19 mouse cellular contexts compared by ENCODE assay signal in the genomic region with DNA sequence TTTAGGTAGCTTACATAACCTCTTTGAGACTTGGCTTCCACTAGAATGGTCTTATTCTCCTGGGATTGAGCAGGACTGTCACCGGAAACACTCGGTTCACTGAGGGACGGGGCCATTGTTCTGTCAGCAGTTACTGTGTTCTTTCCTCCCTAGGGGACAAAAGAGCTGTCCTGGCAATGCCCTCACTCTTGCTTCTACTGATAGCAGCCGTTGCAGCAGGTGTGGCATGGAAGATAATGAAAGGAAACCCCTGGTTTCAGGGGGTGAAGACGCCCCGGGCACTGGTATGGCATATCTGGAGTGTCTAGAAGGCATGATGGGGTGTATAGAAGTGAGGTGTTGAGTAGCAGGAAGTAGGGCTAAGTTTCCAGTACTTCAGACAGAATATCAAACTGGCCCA. TPM values are rescaled to one million over a fixed set of nuclear protein-coding genes. Genes with fewer than 3 reads are reported as not detected.
A peak's percentile ranks its signal among the peaks of the same experiment; 100 is the strongest.
DNase-seq lines count a peak whose midpoint lies in the region; ATAC-seq and TF ChIP-seq lines count a peak whose summit lies in the region.
"Had no signal": no experiment of that assay in that cellular context is flagged by ENCODE, and none has a peak within 500 bp of the region (broad histone marks: within the 10 kb centered on the region; RNA-seq: fewer than 3 reads in every experiment).

No protein-coding gene starts in this region.

- H3K9ac ChIP-seq in heart, postnatal 0 days (replicated peaks; ENCODE audit: low read depth, low read length), result no peak overlapping the region
- no peak overlapping the region for H3K9ac ChIP-seq in liver, embryonic 14.5 days (replicated peaks)
- H3K9ac ChIP-seq: intestine, embryonic 15.5 days; stomach, embryonic 15.5 days had no signal

- peak; percentile 37; the same call in 1 of the 2 replicates for ATAC-seq in heart, postnatal 0 days (ENCODE audit: insufficient read depth, low read depth)
- peak; percentile 41; the same call in 1 of the 2 replicates for ATAC-seq in liver, embryonic 14.5 days (ENCODE audit: insufficient read depth)
- ATAC-seq: intestine, embryonic 15.5 days had no signal

- 0 out of 2 replicates have a peak, but pooled peaks cover 3% of the 10 kb centered on the region for H3K36me3 ChIP-seq in heart, postnatal 0 days (replicated peaks; ENCODE audit: control insufficient read depth, insufficient read depth, low read length)
- H3K36me3 ChIP-seq in liver, embryonic 14.5 days (replicated peaks; ENCODE audit: control insufficient read depth, insufficient read depth, low read depth), result no peaks in the 10 kb centered on the region
- H3K36me3 ChIP-seq: forebrain, embryonic 10.5 days; hindbrain, embryonic 10.5 days; intestine, embryonic 15.5 days; stomach, embryonic 15.5 days had no signal

- DNase-seq in heart, postnatal 0 days (ENCODE audit: low spot score), result peak; percentile 40
- DNase-seq in heart, postnatal 4 days, result no peak
- peak; percentile 38 to 44 for DNase-seq in B cell, adult 2 months
- DNase-seq in heart, postnatal 10 days, result peak; percentile 25 to 42
- DNase-seq in liver, embryonic 14.5 days (ENCODE audit: low read depth in 3 of 3, low spot score in 3 of 3), result no peak
- no peak for DNase-seq in layer of hippocampus, adult 2 months (ENCODE audit: low spot score in 2 of 2)
- DNase-seq in thymus, postnatal 14 days, result no peak
- no peak for DNase-seq in right cerebral cortex, postnatal 4 days
- DNase-seq: adrenal gland, adult 2 months; cerebellum, adult 8-10 months; layer of hippocampus, adult 9-11 months; lung, postnatal 10 days; right cerebral cortex, postnatal 25 days had no signal

- no peak overlapping the region for H3K4me2 ChIP-seq in heart, postnatal 0 days (ENCODE audit: low read depth, low read length)
- H3K4me2 ChIP-seq in liver, embryonic 14.5 days (ENCODE audit: low read depth), result 0 out of 2 replicates have a peak overlapping the region, but pooled peaks have one; percentile 6
- H3K4me2 ChIP-seq: intestine, embryonic 15.5 days; stomach, embryonic 15.5 days had no signal

- WGBS in heart, postnatal 0 days, result 32% methylated on average over 6 of the region's 6 CpGs
- 18% methylated on average over 6 of the region's 6 CpGs for WGBS in liver, embryonic 14.5 days (ENCODE audit: insufficient replicate concordance)

- H3K4me3 ChIP-seq in heart, postnatal 0 days (ENCODE audit: low read depth, low read length), result no peak overlapping the region
- H3K4me3 ChIP-seq in liver, embryonic 14.5 days (ENCODE audit: insufficient read depth in 1 of 2, low read depth in 2 of 2, low read length in 2 of 2), result no peak overlapping the region
- H3K4me3 ChIP-seq in layer of hippocampus, adult 2 months, result no peak overlapping the region
- H3K4me3 ChIP-seq: forebrain, embryonic 10.5 days; hindbrain, embryonic 10.5 days; intestine, embryonic 15.5 days; stomach, embryonic 15.5 days had no signal

- intact Hi-C loops in heart, postnatal 10 days (cut with DNase I), result no loop called here

- no peaks in the 10 kb centered on the region for H3K9me3 ChIP-seq in heart, postnatal 0 days (replicated peaks; ENCODE audit: control insufficient read depth, low read length)
- H3K9me3 ChIP-seq in liver, embryonic 14.5 days (ENCODE audit: control insufficient read depth, low read length), result no peaks in the 10 kb centered on the region
- H3K9me3 ChIP-seq: forebrain, embryonic 10.5 days; hindbrain, embryonic 10.5 days; intestine, embryonic 15.5 days; stomach, embryonic 15.5 days had no signal

- TF ChIP-seq EP300 in heart, postnatal 0 days (IDR thresholded peaks at IDR 0.05; ENCODE audit: low read depth), result peak; percentile 31; the same call in 1 of the 2 replicates
- TF ChIP-seq EP300 in liver, embryonic 14.5 days (IDR thresholded peaks at IDR 0.05; ENCODE audit: low read depth), result peak; percentile 53

- H3K27ac ChIP-seq in heart, postnatal 0 days (ENCODE audit: low read depth), result no peak overlapping the region
- no peak overlapping the region for H3K27ac ChIP-seq in liver, embryonic 14.5 days
- no peak overlapping the region for H3K27ac ChIP-seq in layer of hippocampus, adult 2 months
- H3K27ac ChIP-seq: forebrain, embryonic 10.5 days; hindbrain, embryonic 10.5 days; intestine, embryonic 15.5 days; stomach, embryonic 15.5 days had no signal

- TF ChIP-seq CTCF in heart, postnatal 0 days (IDR thresholded peaks at IDR 0.05; ENCODE audit: low read depth), result no peak
- no peak for TF ChIP-seq CTCF in liver, embryonic 14.5 days (IDR thresholded peaks at IDR 0.05; ENCODE audit: low read depth)
- TF ChIP-seq CTCF in layer of hippocampus, adult 2 months (conservative IDR thresholded peaks at IDR 0.05), result no peak

- 0 out of 2 replicates have a peak, but pooled peaks cover 4% of the 10 kb centered on the region for H3K27me3 ChIP-seq in heart, postnatal 0 days (ENCODE audit: control insufficient read depth, insufficient read depth, low read length)
- H3K27me3 ChIP-seq in liver, embryonic 14.5 days (ENCODE audit: control insufficient read depth, insufficient read depth, low read length), result no peaks in the 10 kb centered on the region
- H3K27me3 ChIP-seq: intestine, embryonic 15.5 days; stomach, embryonic 15.5 days had no signal

- H3K4me1 ChIP-seq in heart, postnatal 0 days (ENCODE audit: control insufficient read depth, insufficient read depth), result no peaks in the 10 kb centered on the region; the same call in 1 of the 2 replicates
- H3K4me1 ChIP-seq in liver, embryonic 14.5 days (replicated peaks; ENCODE audit: control insufficient read depth in 2 of 2, insufficient read depth in 2 of 2, low read length in 1 of 2), result peaks cover 0 to 3% of the 10 kb centered on the region in 2 experiments; a peak in 1 of 4 replicates
- H3K4me1 ChIP-seq: stomach, embryonic 15.5 days had no signal

RNA-seq across cellular contexts. Expression of a gene that starts 17.9 kb away (rescaled TPM):
- 1.9 and 2.4 TPM in 2 replicates for total RNA-seq in heart, postnatal 0 days (2014; rRNA removed; ENCODE audit: low replicate concordance)
- polyA plus RNA-seq in heart, postnatal 0 days (2015; fragmentation: Nextera tagmentation; extraction: Ambion mirVana), result 0.77 and 1.0 TPM in 2 replicates
- total RNA-seq in heart, postnatal 4 days (2021), result 1 to 10 TPM; 2.3 to 3.2 TPM
- total RNA-seq in heart, postnatal 10 days (2021), result 1 to 10 TPM; 3.4 to 4.1 TPM
- 0.10 and 0.13 TPM in 2 replicates for polyA plus RNA-seq in liver, embryonic 14.5 days (2012; rRNA removed)
- polyA plus RNA-seq in liver, embryonic 14.5 days (2014; fragmentation: Nextera tagmentation; extraction: Ambion mirVana), result 0.06 and 0.09 TPM in 2 replicates
- under 1 TPM; 0.10 to 0.27 TPM for total RNA-seq in layer of hippocampus, adult 2 months (2021)

RNA-seq across cellular contexts. Expression of a gene that starts 24.0 kb away (rescaled TPM):
- total RNA-seq in heart, postnatal 0 days (2014; rRNA removed; ENCODE audit: low replicate concordance), result not detected in 2 replicates
- polyA plus RNA-seq in heart, postnatal 0 days (2015; fragmentation: Nextera tagmentation; extraction: Ambion mirVana), result not detected in 2 replicates
- total RNA-seq in heart, postnatal 4 days (2021), result under 1 TPM; 0.20 to 0.24 TPM
- under 1 TPM; 0.22 to 0.64 TPM for total RNA-seq in heart, postnatal 10 days (2021)
- polyA plus RNA-seq in liver, embryonic 14.5 days (2012; rRNA removed), result 0.98 and 1.3 TPM in 2 replicates
- polyA plus RNA-seq in liver, embryonic 14.5 days (2014; fragmentation: Nextera tagmentation; extraction: Ambion mirVana), result 0.36 and 0.54 TPM in 2 replicates
- under 1 TPM; 0.12 to 0.13 TPM for total RNA-seq in layer of hippocampus, adult 2 months (2021)
- polyA plus RNA-seq: forebrain, embryonic 10.5 days; hindbrain, embryonic 10.5 days; neural tube, embryonic 14.5 days; thymus, postnatal 0 days had no signal

RNA-seq across cellular contexts. Expression of a gene that starts 55.5 kb away (rescaled TPM):
- total RNA-seq in heart, postnatal 0 days (2014; rRNA removed; ENCODE audit: low replicate concordance), result 0.12 and 0.27 TPM in 2 replicates
- 0.80 and 0.82 TPM in 2 replicates for polyA plus RNA-seq in heart, postnatal 0 days (2015; fragmentation: Nextera tagmentation; extraction: Ambion mirVana)
- total RNA-seq in heart, postnatal 4 days (2021), result 1 to 10 TPM in 1 of 2 experiments, under 1 TPM in 1; 0.76 to 1.1 TPM
- under 1 TPM; 0.77 to 0.84 TPM for total RNA-seq in heart, postnatal 10 days (2021)
- polyA plus RNA-seq in liver, embryonic 14.5 days (2012; rRNA removed), result 0.03 and 0.06 TPM in 2 replicates
- polyA plus RNA-seq in liver, embryonic 14.5 days (2014; fragmentation: Nextera tagmentation; extraction: Ambion mirVana), result 0.04 TPM in 1 of 2 replicates, not detected in the other
- under 1 TPM; 0.56 to 0.76 TPM for total RNA-seq in layer of hippocampus, adult 2 months (2021)
- polyA plus RNA-seq: hindbrain, embryonic 10.5 days had no signal

Comparison
In these comparisons a context has a peak if more than half of its experiments do, and no peak if none do; other contexts are left out.
1. DNase-seq: peak in heart, postnatal 0 days (single experiment), B cell, adult 2 months (2 of 2) and heart, postnatal 10 days (2 of 2); none in heart, postnatal 4 days (single experiment), liver, embryonic 14.5 days (0 of 3), layer of hippocampus, adult 2 months (0 of 2), thymus, postnatal 14 days (single experiment) and right cerebral cortex, postnatal 4 days (single experiment).